Mouse (Mus musculus) stomach, postnatal 0 days (tissue): ENCODE results near the gene Rnf6. TPM values are rescaled to one million over a fixed set of nuclear protein-coding genes. Genes with fewer than 3 reads are reported as not detected.
A peak's percentile ranks its signal among the peaks of the same experiment; 100 is the strongest.

Experiments used
- ATAC-seq: fragments of 200-750 bp; cut with Nextera tagmentation; 2 replicates; pipeline ENCODE4 v1.8.0; 2017; ENCODE audit not compliant: low FRiP score, low TSS enrichment
- DNase-seq: peaks from one replicate; pipeline ENCODE4 v3.0.0-alpha.2; 2016; ENCODE audit warnings: low spot score
- H3K27ac ChIP-seq: fragments of 300-500 bp; sonication (generic); replicated peaks from 2 replicates; pipeline ENCODE4 v1.5.1; 2014; ENCODE audit warnings: mild to moderate bottlenecking, control low read depth
- H3K27me3 ChIP-seq: fragments of 300-500 bp; sonication (generic); 2 replicates; pipeline ENCODE4 v1.6.1; 2014; ENCODE audit warnings: low read length; ENCODE audit not compliant: control insufficient read depth, insufficient read depth
- H3K36me3 ChIP-seq: fragments of 300-500 bp; sonication (generic); 2 replicates; pipeline ENCODE4 v1.6.1; 2014; ENCODE audit warnings: low read length, mixed read lengths; ENCODE audit not compliant: control insufficient read depth, insufficient read depth
- H3K4me1 ChIP-seq: fragments of 300-500 bp; sonication (generic); replicated peaks from 2 replicates; pipeline ENCODE4 v1.6.1; 2014; ENCODE audit warnings: antibody characterized with exemption; ENCODE audit not compliant: control insufficient read depth, insufficient read depth
- H3K4me2 ChIP-seq: fragments of 300-500 bp; sonication (generic); replicated peaks from 2 replicates; pipeline ENCODE4 v1.6.1; 2014; ENCODE audit warnings: low read depth, mild to moderate bottlenecking, control low read depth, moderate library complexity
- H3K4me3 ChIP-seq: fragments of 300-500 bp; sonication (generic); 2 replicates; pipeline ENCODE4 v1.5.1; 2014; ENCODE audit warnings: low read depth, low read length, control low read depth
- H3K9ac ChIP-seq: fragments of 300-500 bp; sonication (generic); 2 replicates; pipeline ENCODE4 v1.6.1; 2014; ENCODE audit warnings: mild to moderate bottlenecking, low read length, control low read depth, mixed read lengths
- H3K9me3 ChIP-seq: fragments of 300-500 bp; sonication (generic); 2 replicates; pipeline ENCODE4 v1.6.1; 2016; ENCODE audit warnings: low read length; ENCODE audit not compliant: control insufficient read depth
- CTCF ChIP-seq: IDR thresholded peaks from 2 replicates; pipeline ENCODE4 v1.5.1; 2016; ENCODE audit warnings: antibody characterized with exemption, low read depth, mild to moderate bottlenecking, moderate library complexity
- EP300 ChIP-seq: optimal IDR thresholded peaks from 2 replicates; pipeline ENCODE3; 2016; ENCODE audit warnings: antibody characterized with exemption
- WGBS: fragments of 180-500 bp; shearing (Covaris S2); extraction: QIAGEN DNeasy Blood & Tissue Kit; methylation state at CpG from one replicate; pipeline ENCODE4 v1.1.7; 2014; 5-methylcytosine and 5-hydroxymethylcytosine counted together
- polyA plus RNA-seq: library from polyadenylated mRNA; unstranded; fragments of >200 nt; fragmentation: Nextera tagmentation; extraction: Ambion mirVana; gene quantifications from 2 replicates; pipeline ENCODE4 v1.2.1, GENCODE M21; 2015

Rnf6 gene
- polyA plus RNA-seq, 1 experiment from 2014 or later = 38.3 TPM

DNA sequence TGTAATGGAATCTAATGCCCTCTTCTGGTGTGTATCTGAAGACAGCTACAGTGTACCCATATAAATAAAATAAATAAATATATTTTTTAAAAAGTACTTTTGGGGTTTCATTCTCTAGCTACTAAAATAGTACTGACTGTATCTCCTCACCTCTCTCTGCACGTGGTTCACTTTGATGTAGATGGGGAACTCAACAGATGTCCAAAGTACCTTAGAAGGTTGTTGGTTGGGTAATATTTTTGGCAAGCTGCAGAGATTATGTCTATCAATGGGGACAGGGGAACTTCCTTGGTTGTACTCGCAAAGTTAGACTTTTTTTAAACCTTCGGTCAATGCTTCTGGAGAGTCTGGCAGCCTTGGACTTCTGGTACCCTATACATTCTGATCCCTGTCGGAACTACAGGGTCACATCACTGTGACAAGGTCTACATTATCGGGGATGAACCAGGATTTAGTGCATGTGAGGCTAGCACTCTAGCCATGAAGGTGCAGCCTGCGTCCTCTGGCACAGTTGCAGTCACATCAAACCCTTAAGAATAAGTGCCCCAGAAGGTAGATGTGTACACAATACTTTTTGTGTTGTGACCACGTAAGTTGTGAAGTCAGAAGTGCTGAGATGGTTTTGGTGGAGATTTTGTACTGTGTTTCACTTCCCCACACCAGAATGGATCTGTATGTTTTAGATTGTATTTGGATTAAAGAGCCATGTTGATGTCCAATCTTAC is 24.5 kb upstream of the Rnf6 start:
- DNase-seq (no peak), ATAC-seq (no peak)
- H3K36me3 ChIP-seq = no peaks in the 10 kb centered on the region
- H3K4me3 ChIP-seq = no peak overlapping the region
- no peaks in the 10 kb centered on the region; the same call in 1 of the 2 replicates for H3K4me1 ChIP-seq
- H3K27me3 ChIP-seq = no peaks in the 10 kb centered on the region
- H3K9me3 ChIP-seq = no peaks in the 10 kb centered on the region
- no peak overlapping the region for H3K9ac ChIP-seq
- 89% methylated on average over 7 of the region's 7 CpGs for WGBS
- H3K4me2 ChIP-seq = no peak overlapping the region
- TF ChIP-seq EP300 (no peak), CTCF (no peak)
- H3K27ac ChIP-seq = no peak overlapping the region

DNA sequence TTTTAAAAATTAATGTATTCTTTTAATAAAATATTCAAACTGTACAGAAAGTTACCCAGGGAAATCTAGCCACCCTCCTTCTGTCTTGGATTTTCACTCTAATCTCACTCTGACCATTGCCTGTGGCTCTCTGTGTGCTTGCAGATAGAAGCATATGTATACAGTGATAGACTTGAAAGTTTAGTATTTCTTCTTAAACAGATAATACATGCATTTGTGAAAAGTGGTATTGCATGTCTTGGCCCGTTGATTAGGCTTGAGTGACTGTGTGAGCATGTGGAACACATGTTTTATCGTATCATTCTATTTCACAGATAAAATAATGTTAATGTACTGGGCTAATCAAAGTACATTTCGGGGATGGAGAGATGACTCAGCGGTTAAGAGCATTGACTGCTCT is 23.8 kb upstream of the Rnf6 start:
- no peaks in the 10 kb centered on the region for H3K9me3 ChIP-seq
- no peak for DNase-seq
- H3K4me3 ChIP-seq = no peak overlapping the region
- no peaks in the 10 kb centered on the region for H3K27me3 ChIP-seq
- H3K36me3 ChIP-seq = no peaks in the 10 kb centered on the region
- no peaks in the 10 kb centered on the region for H3K4me1 ChIP-seq
- TF ChIP-seq CTCF (no peak), EP300 (no peak)
- H3K27ac ChIP-seq = no peak overlapping the region
- H3K4me2 ChIP-seq = no peak overlapping the region
- no peak overlapping the region for H3K9ac ChIP-seq
- WGBS = 83% methylated on average over 4 of the region's 4 CpGs
- no peak for ATAC-seq

DNA sequence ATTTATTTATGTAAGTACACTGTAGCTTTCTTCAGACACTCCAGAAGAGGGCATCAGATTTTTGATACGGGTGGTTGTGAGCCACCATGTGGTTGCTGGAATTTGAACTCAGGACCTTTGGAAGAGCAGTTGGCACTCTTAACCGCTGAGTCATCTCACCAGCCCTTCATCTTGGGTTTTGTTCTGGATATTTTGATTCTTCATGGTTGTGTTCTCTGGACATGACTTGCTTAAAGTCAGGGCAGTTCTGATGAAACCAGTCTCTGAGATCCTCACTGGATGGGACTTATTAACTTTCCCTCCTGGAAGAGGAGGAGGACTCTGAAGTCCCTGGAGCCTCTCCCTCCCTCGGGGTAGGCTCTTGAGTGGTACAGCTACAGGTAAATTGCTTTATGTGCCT is 19.8 kb upstream of the Rnf6 start:
- WGBS = 82% methylated on average over 3 of the region's 3 CpGs
- no peaks in the 10 kb centered on the region for H3K36me3 ChIP-seq
- H3K9ac ChIP-seq = no peak overlapping the region
- no peaks in the 10 kb centered on the region for H3K9me3 ChIP-seq
- no peaks in the 10 kb centered on the region; the same call in 1 of the 2 replicates for H3K4me1 ChIP-seq
- no peak overlapping the region for H3K4me3 ChIP-seq
- ATAC-seq (no peak), DNase-seq (no peak)
- H3K27ac ChIP-seq = no peak overlapping the region
- no peaks in the 10 kb centered on the region for H3K27me3 ChIP-seq
- H3K4me2 ChIP-seq = no peak overlapping the region
- TF ChIP-seq CTCF (no peak), EP300 (no peak)

DNA sequence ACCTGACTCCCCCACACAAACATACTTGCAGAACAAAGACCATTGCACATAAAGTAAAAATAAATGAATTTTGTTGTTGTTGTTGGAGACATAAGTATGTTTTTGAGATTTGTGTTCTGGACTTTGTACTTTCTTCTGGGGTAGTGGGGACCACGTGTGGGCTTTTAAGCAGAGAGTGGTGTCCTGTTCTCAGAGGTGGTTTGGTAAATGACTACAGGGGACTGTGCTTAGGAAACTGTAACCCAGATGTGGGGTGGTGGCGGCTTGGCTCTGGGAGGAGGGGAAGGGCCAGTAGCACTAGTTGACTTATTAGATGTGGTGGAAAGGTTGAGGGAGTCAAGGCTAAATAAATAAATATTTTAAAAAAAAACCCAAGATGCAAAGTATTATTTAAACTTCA is 19.4 kb upstream of the Rnf6 start:
- no peak for ATAC-seq
- no peaks in the 10 kb centered on the region for H3K9me3 ChIP-seq
- TF ChIP-seq CTCF (no peak), EP300 (no peak)
- no peak overlapping the region for H3K4me3 ChIP-seq
- 92% methylated on average over 2 of the region's 2 CpGs for whole genome bisulfite sequencing
- no peak overlapping the region for H3K27ac ChIP-seq
- H3K9ac ChIP-seq = no peak overlapping the region
- H3K36me3 ChIP-seq = no peaks in the 10 kb centered on the region
- H3K27me3 ChIP-seq = no peaks in the 10 kb centered on the region
- H3K4me1 ChIP-seq = no peaks in the 10 kb centered on the region; the same call in 1 of the 2 replicates
- DNase-seq = no peak
- no peak overlapping the region for H3K4me2 ChIP-seq

DNA sequence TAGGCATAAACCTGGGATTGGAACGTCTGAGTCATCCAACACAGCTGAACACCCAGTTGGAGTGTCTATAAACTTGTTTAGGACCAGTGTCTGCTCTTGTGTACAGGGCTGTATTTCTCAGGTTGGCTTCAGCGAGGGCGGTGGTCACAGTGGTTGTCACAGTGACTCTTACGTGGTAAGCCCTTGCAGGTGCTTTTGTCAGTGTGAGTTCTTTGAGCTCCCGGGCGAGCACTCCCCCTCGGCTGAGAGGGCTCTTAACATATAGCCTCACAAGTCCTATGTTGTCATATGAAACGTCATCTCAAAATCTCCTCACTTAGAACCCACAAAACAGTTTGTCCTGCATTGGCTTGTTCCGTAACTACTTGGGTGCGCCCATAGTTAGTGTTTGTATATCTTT is 16.9 kb upstream of the Rnf6 start:
- TF ChIP-seq EP300 (no peak), CTCF (no peak)
- ATAC-seq = no peak

DNA sequence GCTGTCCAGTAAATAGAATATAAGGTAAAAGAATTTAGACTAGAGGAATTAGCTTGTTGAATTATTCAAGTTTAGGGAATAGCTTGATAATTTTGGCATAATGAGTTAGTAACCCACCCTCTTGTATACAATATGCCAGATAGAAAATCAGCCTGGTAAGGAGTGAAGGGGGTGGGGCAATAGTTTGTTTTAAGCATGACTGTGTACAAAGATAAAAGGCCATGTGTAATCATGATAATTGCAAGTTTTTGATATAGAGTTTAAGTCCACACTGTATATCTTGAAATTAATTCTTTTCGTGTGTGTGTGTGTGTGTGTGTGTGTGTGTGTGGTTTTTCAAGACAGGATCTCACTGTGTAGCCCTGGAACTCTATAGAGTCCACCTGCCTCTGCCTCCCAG is 13.0 kb upstream of the Rnf6 start:
- Histone ChIP-seq H3K27ac (no peak overlapping the region), H3K4me2 (no peak overlapping the region), H3K4me1 (no peaks in the 10 kb centered on the region; the same call in 1 of the 2 replicates), H3K9ac (no peak overlapping the region), H3K27me3 (no peaks in the 10 kb centered on the region), H3K36me3 (no peaks in the 10 kb centered on the region), H3K9me3 (no peaks in the 10 kb centered on the region), H3K4me3 (no peak overlapping the region)
- TF ChIP-seq EP300 = no peak
- TF ChIP-seq CTCF = no peak
- 83% methylated on average over 1 of the region's 1 CpGs for WGBS
- ATAC-seq (no peak), DNase-seq (no peak)

More for the DNA sequence above, 16.9 kb upstream of the Rnf6 start:
- DNase-seq = no peak
- Histone ChIP-seq H3K9me3 (no peaks in the 10 kb centered on the region), H3K36me3 (no peaks in the 10 kb centered on the region), H3K27ac (0 out of 2 replicates have a peak overlapping the region, but pooled peaks have one; percentile 41), H3K9ac (no peak overlapping the region), H3K4me2 (no peak overlapping the region), H3K27me3 (no peaks in the 10 kb centered on the region), H3K4me3 (no peak overlapping the region), H3K4me1 (no peaks in the 10 kb centered on the region; the same call in 1 of the 2 replicates)
- 63% methylated on average over 10 of the region's 10 CpGs for WGBS
